Mouse (Mus musculus) kidney, embryonic 14.5 days (tissue): ENCODE results near the gene Dock1. TPM values are rescaled to one million over a fixed set of nuclear protein-coding genes. Genes with fewer than 3 reads are reported as not detected.

ENCODE experiments used
- ATAC-seq: fragments of 200-750 bp; cut with Nextera tagmentation; 2 replicates; pipeline ENCODE4 v1.8.0; 2017; ENCODE audit warnings: moderate number of reproducible peaks, mild to moderate bottlenecking, moderate TSS enrichment, moderate library complexity; ENCODE audit not compliant: low FRiP score, low TSS enrichment
- H3K27ac ChIP-seq: fragments of 300-500 bp; sonication (generic); 2 replicates; pipeline ENCODE4 v1.5.1; 2014; ENCODE audit warnings: low read depth, mild to moderate bottlenecking, low read length, moderate library complexity, mixed read lengths
- H3K27me3 ChIP-seq: fragments of 300-500 bp; sonication (generic); 2 replicates; pipeline ENCODE4 v1.6.1; 2014; ENCODE audit warnings: mild to moderate bottlenecking, low read length; ENCODE audit not compliant: control insufficient read depth, insufficient read depth
- H3K36me3 ChIP-seq: fragments of 300-500 bp; sonication (generic); 2 replicates; pipeline ENCODE4 v1.6.1; 2014; ENCODE audit warnings: low read length, mixed read lengths; ENCODE audit not compliant: control insufficient read depth, insufficient read depth
- H3K4me1 ChIP-seq: fragments of 300-500 bp; sonication (generic); 2 replicates; pipeline ENCODE4 v1.6.1; 2014; ENCODE audit warnings: low read length, mixed read lengths; ENCODE audit not compliant: control insufficient read depth, insufficient read depth
- H3K4me2 ChIP-seq: fragments of 300-500 bp; sonication (generic); replicated peaks from 2 replicates; pipeline ENCODE4 v1.6.1; 2014; ENCODE audit warnings: low read depth, mild to moderate bottlenecking, low read length
- H3K4me3 ChIP-seq: fragments of 300-500 bp; sonication (generic); 2 replicates; pipeline ENCODE4 v1.5.1; 2014; ENCODE audit warnings: mild to moderate bottlenecking, low read length
- H3K9ac ChIP-seq: fragments of 300-500 bp; sonication (generic); 2 replicates; pipeline ENCODE4 v1.6.1; 2014; ENCODE audit warnings: low read depth, mild to moderate bottlenecking, low read length, moderate library complexity
- H3K9me3 ChIP-seq: fragments of 300-500 bp; sonication (generic); 2 replicates; pipeline ENCODE4 v1.6.1; 2016; ENCODE audit warnings: low read length; ENCODE audit not compliant: control insufficient read depth
- WGBS: fragments of 180-500 bp; shearing (Covaris S2); extraction: QIAGEN DNeasy Blood & Tissue Kit; methylation state at CpG from one replicate; pipeline ENCODE4 v1.1.7; 2014; 5-methylcytosine and 5-hydroxymethylcytosine counted together
- polyA plus RNA-seq: library from polyadenylated mRNA; unstranded; fragments of >200 nt; fragmentation: Nextera tagmentation; extraction: Ambion mirVana; gene quantifications from 2 replicates; pipeline ENCODE4 v1.2.1, GENCODE M21; 2014

Dock1 gene
- polyA plus RNA-seq, 1 experiment from 2014 or later = 60.6 TPM

DNA sequence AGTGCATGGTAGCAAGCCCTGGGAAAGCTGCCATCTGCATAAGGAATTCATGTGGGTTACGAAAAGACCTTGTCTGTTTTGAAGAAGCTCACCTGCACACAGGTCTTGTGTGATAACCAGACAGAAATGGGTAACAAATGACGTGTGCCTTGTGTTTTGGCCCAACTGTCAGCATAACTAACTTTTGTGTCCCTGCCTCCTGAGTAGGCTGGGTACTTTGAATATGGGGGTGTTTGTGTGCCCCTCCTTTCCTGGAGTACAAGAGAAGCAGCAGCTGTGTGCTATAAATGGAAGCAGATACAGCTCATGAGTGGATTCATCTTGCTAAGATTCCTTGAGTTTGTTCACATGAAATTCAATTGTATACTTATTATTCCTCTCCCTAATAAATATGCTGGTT, 480.5 kb downstream of the Dock1 start:
- WGBS = 89% methylated on average over 2 of the region's 2 CpGs
- Histone ChIP-seq H3K27ac (no peak overlapping the region), H3K4me3 (no peak overlapping the region), H3K9me3 (no peaks in the 10 kb centered on the region), H3K4me1 (no peaks in the 10 kb centered on the region), H3K36me3 (peaks cover 32% of the 10 kb centered on the region; the same call in 1 of the 2 replicates), H3K9ac (no peak overlapping the region), H3K27me3 (no peaks in the 10 kb centered on the region), H3K4me2 (no peak overlapping the region)
- no peak for ATAC-seq

DNA sequence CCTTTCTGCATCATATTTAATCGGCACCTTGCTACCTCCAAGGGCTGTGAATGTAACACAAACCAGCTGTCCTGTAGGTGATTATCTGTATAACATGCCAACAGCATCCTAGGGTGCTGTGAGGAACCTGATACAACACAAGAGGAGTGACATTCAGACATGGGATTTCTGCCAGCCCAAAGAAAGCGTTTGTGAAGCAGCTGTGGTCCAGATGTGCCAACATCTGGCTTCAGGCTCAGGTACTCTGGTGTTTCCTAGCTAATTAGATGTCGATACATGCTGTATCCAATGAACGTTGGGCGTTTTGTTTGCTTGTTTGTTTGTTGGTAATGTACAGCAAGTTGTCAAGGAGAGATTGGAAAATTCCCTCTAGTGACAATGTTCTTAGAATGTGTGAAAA, 487.1 kb downstream of the Dock1 start:
- no peaks in the 10 kb centered on the region for H3K9me3 ChIP-seq
- no peak overlapping the region for H3K4me2 ChIP-seq
- no peak overlapping the region for H3K9ac ChIP-seq
- H3K4me1 ChIP-seq = no peaks in the 10 kb centered on the region
- H3K27ac ChIP-seq = no peak overlapping the region
- ATAC-seq = no peak
- WGBS = 87% methylated on average over 5 of the region's 5 CpGs
- H3K27me3 ChIP-seq = no peaks in the 10 kb centered on the region
- no peak overlapping the region for H3K4me3 ChIP-seq
- H3K36me3 ChIP-seq = peaks cover 19% of the 10 kb centered on the region

DNA sequence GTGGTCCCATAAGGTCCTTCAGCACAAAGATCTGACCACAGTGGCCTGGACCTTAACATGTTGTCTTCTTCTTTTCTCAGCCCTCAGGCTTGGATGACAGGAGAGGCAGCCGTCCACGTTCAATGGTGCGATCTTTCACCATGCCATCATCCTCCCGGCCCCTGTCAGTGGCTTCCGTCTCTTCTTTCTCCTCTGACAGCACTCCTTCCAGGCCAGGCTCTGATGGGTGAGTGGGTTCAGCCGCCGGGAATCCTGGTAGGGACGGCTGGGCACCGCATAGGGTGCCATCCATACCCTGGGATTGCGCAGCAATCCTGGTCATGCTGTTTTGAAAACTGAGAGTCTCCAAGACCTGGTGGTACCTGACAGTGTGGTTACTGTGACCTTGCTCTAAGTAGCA, 487.9 kb downstream of the Dock1 start:
- no peak for ATAC-seq

DNA sequence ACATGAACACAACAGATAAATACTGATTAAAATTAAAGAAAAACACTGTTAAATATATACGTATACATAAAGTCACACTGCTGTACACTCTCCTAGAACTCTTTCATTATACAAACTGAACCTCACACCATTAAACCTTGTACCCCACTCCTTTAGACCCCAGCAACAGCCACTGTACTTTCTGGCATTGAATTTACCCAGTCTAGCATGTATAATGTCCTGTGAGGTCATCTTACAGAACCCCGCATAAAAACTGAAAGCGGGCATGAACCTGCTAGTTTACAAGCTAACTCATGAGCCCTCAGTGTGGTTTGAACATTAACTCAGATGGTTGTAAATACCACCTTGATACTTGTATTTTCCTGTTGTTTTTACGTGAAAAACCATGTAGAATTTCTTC, 489.2 kb downstream of the Dock1 start:
- ATAC-seq = no peak
- no peak overlapping the region for H3K9ac ChIP-seq
- H3K4me1 ChIP-seq = no peaks in the 10 kb centered on the region
- no peak overlapping the region for H3K27ac ChIP-seq
- H3K36me3 ChIP-seq = peaks cover 28% of the 10 kb centered on the region
- H3K4me3 ChIP-seq = no peak overlapping the region
- H3K9me3 ChIP-seq = no peaks in the 10 kb centered on the region
- no peak overlapping the region for H3K4me2 ChIP-seq
- 75% methylated on average over 4 of the region's 4 CpGs for WGBS
- no peaks in the 10 kb centered on the region for H3K27me3 ChIP-seq

More for the DNA sequence above, 487.9 kb downstream of the Dock1 start:
- Histone ChIP-seq H3K36me3 (peaks cover 23% of the 10 kb centered on the region), H3K4me1 (no peaks in the 10 kb centered on the region), H3K9me3 (no peaks in the 10 kb centered on the region), H3K27ac (no peak overlapping the region), H3K4me3 (no peak overlapping the region), H3K4me2 (no peak overlapping the region), H3K27me3 (no peaks in the 10 kb centered on the region), H3K9ac (no peak overlapping the region)
- 88% methylated on average over 10 of the region's 10 CpGs for WGBS

DNA sequence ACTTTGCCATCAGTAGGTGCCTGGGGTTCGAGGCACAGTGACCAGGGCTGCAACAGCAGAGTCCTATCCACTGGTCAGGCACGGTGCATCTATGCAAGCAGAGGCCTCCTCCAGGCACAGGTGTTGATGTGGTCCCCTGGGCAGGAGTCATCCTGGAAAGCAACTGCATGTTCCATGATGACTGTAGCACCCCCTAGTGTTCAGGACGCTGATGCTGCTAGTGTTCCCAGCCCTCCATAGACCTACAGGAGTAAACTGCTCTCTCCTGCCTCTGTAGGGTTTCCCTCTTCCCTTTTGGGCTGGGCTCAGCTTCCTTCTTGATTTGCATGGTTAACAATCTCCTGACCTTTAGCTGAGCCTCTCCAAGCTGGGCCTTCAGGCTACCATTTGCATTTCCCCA, 494.7 kb downstream of the Dock1 start:
- Histone ChIP-seq H3K36me3 (peaks cover 56% of the 10 kb centered on the region), H3K27me3 (no peaks in the 10 kb centered on the region), H3K9me3 (no peaks in the 10 kb centered on the region), H3K9ac (no peak overlapping the region), H3K27ac (no peak overlapping the region), H3K4me1 (peaks cover 6% of the 10 kb centered on the region; the same call in 1 of the 2 replicates), H3K4me3 (no peak overlapping the region), H3K4me2 (no peak overlapping the region)
- ATAC-seq = peak; percentile 51; the same call in 1 of the 2 replicates
- 32% methylated on average over 3 of the region's 3 CpGs for WGBS

DNA sequence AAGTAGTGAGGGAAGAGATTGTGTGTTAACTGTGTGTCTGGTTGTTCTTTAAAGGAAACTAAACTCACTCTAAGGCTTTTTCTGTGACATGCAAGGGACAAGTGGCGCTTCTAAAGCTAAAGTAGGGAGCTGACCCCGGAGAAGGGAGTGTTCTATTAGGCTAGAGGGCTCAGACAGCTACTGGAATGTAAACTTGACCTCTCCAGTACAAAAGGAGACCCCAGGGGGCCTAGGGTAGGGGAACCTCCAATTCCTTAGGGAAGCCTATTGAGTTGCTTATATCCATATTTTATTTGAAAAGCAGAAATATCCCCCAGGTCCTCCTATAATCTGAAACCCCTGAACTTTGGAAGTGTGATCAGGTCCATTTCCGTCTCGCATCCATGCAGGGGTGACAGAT, 499.5 kb downstream of the Dock1 start:
- Histone ChIP-seq H3K9ac (no peak overlapping the region), H3K9me3 (no peaks in the 10 kb centered on the region), H3K4me3 (no peak overlapping the region), H3K4me1 (peaks cover 6% of the 10 kb centered on the region; the same call in 1 of the 2 replicates), H3K4me2 (no peak overlapping the region), H3K36me3 (peaks cover 45% of the 10 kb centered on the region), H3K27ac (no peak overlapping the region), H3K27me3 (no peaks in the 10 kb centered on the region)
- ATAC-seq = no peak
- 53% methylated on average over 4 of the region's 4 CpGs for WGBS

DNA sequence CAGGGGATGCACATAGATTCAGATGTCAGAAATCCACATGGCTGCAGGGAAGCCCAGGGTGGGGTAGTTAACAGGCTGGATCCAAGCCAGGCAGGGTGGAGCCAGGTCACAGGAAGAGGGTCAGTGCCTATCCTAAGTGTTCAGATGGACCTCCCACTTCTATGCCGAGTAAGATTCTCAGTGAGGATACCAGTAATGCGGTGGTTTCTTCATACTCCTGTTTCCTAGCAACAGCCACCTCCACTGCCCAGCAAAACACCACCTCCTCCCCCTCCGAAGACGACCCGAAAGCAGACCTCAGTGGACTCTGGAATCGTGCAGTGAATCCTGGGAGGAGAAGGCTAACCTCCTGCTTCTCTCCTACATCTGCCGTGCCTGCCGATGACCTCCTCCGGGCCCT, 501.8 kb downstream of the Dock1 start:
- Histone ChIP-seq H3K27ac (no peak overlapping the region), H3K4me3 (no peak overlapping the region), H3K4me1 (peaks cover 6% of the 10 kb centered on the region; the same call in 1 of the 2 replicates), H3K36me3 (peaks cover 26% of the 10 kb centered on the region), H3K9me3 (no peaks in the 10 kb centered on the region), H3K9ac (no peak overlapping the region), H3K4me2 (no peak overlapping the region), H3K27me3 (no peaks in the 10 kb centered on the region)
- 61% methylated on average over 9 of the region's 9 CpGs for WGBS
- no peak for ATAC-seq

DNA sequence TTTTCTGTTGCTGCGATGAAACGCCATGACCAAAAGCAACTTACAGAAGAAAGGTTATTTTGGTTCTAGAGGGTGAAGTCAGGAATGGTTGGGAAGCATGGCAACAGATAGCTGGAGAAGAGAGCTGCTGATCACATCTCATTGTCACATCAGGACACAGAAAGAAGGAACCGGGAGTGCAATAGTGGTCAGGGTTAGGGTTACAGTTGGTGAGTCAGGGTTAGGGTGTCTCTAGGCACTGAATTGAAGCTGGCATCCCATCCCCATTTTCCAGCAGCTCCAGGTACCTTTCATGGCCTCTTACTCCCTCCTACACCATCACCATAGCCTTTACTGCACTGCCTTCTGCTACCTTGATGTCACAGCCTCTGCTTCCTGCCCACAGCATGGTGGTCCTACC, 523.7 kb downstream of the Dock1 start:
- no peak overlapping the region for H3K27ac ChIP-seq
- no peak overlapping the region for H3K4me2 ChIP-seq
- no peak for ATAC-seq
- H3K9ac ChIP-seq = no peak overlapping the region
- no peaks in the 10 kb centered on the region for H3K9me3 ChIP-seq
- 95% methylated on average over 3 of the region's 3 CpGs for WGBS
- H3K27me3 ChIP-seq = no peaks in the 10 kb centered on the region
- H3K4me1 ChIP-seq = no peaks in the 10 kb centered on the region
- H3K36me3 ChIP-seq = no peaks in the 10 kb centered on the region
- no peak overlapping the region for H3K4me3 ChIP-seq

DNA sequence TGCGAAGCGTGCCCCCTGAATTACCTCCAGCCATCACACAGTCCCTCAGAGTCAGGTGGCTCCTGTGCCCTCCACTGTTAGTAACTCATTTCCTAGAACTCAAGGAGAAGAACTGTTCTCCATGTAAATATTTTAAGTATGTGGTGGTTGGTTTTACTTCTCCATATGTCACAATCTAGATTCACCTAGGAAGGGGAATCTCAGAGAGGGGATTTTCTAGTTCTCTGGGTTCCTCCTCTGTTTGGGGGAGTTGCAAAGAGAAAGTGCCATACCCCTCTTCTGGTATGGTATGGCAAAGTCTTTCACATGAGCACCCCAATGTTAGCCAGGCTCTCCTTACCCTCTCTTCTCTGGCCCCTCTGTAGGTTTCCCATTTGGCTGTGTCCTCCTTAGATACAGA, 525.2 kb downstream of the Dock1 start:
- ATAC-seq = no peak
- H3K9ac ChIP-seq = no peak overlapping the region
- no peak overlapping the region for H3K27ac ChIP-seq
- H3K4me2 ChIP-seq = no peak overlapping the region
- H3K4me1 ChIP-seq = no peaks in the 10 kb centered on the region
- H3K36me3 ChIP-seq = no peaks in the 10 kb centered on the region
- no peak overlapping the region for H3K4me3 ChIP-seq
- H3K27me3 ChIP-seq = no peaks in the 10 kb centered on the region
- 93% methylated on average over 2 of the region's 2 CpGs for WGBS
- H3K9me3 ChIP-seq = no peaks in the 10 kb centered on the region
